Mouse (Mus musculus): ENCODE results near the gene Tceanc.
"Not testable (repeated sequence)": the region's sequence is repeated elsewhere in the genome, so short reads cannot be mapped to it uniquely, and the experiment has no call there.

The Tceanc gene

DNA sequence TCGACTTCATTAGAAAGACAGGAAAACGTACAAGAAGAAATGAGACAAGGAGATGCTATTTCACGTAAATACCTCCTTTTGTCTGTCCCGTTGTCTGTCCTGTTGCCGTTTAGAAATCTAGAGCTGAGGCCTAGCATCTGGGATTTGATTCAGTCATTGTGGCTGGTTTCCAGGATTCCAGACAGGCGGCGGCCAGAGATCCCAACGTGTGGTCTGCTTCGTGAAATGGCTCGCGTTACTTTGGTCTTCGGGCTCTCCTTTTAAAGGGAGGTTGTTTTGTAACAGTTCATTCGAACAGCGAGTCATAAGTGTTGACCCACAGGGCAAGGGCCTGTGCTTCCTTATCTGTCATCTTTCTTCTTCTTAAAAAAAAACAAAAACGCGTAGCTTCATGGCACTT lies at the start of gene Tceanc:
Gene Tceanc (minus strand): TSS at position 223 of the 400 bp plus-strand sequence.
- no peak for DNase-seq (ENCODE audit: low read depth, low spot score)

- DNase-seq (ENCODE audit: low read depth, low spot score), result no peak
These were observed 47.6 kb upstream of the Tceanc start for GRCm38 (mm10) chrX:166565983-166566382.

DNA sequence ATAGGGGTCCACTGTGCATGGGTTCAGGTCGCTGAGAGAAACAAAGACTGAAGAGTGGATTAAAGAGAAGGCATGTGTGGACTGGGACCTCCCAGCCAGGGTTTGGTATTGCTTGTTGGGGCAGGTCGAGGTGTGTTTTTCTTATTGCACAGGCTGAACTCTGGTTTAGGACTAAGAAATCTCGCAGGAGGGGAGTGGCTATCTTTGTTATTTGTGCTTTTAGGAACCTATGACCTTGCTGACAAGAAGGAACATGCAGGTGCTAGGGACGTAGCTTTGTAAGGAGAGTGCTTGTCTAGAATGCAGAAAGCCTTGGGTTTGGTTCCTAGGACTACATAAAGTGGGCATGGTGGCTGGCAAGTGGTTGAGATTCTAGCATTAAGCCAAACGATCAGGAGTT lies 47.0 kb upstream of the Tceanc start:
- no peak for DNase-seq (ENCODE audit: low read depth, low spot score)

DNA sequence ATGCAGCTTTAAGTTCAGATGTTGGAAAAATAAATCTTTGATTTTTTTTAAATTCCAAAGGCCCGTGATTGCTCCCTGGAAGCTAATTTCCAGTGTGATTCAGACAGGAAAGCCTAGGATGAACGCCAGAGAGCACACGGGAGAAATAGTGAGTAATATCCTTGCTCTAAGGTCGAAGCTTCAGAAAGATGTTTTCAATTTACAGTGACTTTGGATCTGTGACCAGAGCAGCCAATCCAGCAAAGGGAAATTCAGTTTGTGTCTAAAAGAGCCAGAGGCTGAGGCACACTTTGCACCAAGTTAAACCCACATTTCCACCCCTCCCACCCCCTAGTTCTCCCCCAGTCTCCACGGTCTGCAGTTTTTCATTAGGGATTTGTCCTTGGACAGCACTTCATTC lies 46.5 kb upstream of the Tceanc start:
- DNase-seq (ENCODE audit: low read depth, low spot score), result no peak

GRCm38 (mm10) chrX:166559333-166559732 lies 41.0 kb upstream of the Tceanc start:
- no peak for DNase-seq (ENCODE audit: low read depth, low spot score)

DNA sequence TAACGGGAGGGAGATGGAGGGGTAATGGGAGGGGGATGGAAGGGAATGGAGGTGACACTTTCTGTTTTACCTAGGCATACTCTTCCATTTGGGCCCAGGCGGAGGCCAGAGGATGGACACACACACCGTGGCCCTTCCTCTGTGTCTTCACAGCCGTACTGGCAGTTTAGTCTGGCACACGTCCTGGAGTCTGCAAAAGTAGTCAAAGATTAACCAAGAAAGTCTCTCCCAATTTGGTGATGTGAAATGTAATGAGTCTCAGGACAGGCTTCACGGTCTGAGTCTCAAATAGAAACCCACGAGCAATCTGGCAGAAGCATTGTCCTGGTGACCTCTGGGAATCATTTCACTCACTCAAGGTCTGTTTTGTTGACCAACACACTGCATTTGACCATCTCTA lies 34.0 kb upstream of the Tceanc start:
- no peak for DNase-seq (ENCODE audit: low read depth, low spot score)

GRCm38 (mm10) chrX:166546495-166546894 lies 28.1 kb upstream of the Tceanc start:
- no peak for DNase-seq (ENCODE audit: low read depth, low spot score)

GRCm38 (mm10) chrX:166535138-166535537 lies 16.8 kb upstream of the Tceanc start:
- DNase-seq (ENCODE audit: low read depth, low spot score), result no peak

DNA sequence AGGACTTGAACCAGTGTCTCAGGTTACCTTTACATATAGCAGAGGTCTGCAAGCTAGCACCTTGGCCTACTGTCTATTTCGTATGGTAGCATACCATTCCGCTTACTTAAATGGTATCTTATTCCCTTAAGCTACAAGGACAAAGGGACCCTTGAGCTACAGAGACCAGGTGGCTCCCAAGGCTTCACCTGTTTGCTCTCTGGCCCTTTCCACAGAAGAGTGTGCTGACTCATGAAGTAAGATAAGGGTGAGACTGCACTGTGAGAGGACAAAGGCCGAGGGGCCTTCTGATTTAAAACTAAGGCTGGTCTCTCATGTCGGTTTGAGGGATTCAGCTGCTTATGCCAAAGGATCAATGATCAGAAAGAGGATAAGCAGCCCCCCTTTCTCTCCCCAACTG lies 15.1 kb upstream of the Tceanc start:
- no peak for DNase-seq (ENCODE audit: low read depth, low spot score)

DNA sequence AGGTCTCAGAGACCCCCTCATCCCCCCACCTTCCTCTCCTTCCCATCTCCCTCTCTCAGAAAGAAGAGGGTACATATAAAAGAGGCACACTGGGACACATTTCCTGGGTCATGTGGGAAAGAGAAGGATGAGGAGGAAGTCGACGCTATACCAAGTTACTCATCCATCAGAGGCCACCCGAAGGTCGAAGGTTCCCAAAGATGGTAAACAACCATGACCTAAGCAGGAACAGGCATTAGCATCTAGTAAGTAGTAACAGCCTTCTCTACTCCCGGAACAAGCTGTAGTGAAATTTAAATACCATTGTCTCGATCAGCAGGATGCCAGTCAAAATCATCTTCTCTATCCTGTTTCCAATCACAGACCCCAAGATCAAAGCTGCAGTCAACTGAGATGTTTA lies 13.3 kb upstream of the Tceanc start:
- DNase-seq (ENCODE audit: low read depth, low spot score), result no peak

DNA sequence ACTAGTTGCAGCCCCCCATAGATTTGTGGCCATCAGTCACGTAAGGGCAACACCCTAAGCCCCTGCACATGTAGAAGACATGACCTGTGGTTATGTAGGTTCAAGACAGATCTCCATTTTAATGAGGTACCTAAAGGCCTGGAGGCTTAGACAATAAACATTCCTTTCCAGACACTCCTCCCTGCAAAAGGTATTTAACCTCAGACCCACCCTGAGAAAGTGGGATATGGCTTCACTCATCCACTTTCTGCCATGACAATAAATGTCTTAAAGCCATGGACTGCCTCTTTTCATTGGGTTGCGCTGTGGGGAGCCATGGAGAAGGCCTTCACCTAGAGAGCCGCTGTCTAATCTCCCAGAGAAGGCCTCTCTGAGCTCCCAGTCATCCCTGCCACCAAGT lies 9.8 kb upstream of the Tceanc start:
- no peak for DNase-seq (ENCODE audit: low read depth, low spot score)

DNA sequence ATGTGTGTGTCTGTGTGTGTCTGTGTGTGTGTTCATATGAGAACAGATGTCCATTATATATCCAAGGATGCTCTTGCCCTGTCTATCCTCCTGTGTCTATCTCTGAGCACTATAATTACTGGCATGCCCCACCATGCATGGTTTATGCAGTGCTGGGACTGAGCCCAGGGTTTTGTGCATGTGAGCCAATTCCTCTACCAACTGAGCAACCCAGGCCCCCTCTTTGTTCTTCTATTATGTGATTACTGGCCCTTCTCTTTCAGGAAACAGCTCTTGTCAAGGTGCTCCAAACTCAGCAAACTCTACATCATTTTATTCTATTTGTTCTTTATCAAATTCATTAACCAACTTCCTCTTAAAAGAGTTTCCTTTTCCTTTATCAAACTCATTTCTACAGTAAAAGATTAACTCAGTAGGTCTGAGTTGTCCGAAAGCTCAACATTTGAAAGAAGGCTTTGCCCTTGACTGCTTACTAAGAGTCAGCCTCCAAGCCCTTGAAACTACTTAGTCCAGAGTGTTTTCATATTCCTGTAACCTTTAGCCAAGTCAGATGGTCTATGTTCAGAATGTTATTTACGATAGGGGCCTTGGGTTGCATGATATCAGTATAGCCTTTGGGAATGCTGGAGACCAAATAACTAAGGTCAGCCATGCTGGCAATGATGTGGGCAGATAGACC lies 7.4 kb upstream of the Tceanc start:
- no peak for DNase-seq (ENCODE audit: low read depth, low spot score)

DNA sequence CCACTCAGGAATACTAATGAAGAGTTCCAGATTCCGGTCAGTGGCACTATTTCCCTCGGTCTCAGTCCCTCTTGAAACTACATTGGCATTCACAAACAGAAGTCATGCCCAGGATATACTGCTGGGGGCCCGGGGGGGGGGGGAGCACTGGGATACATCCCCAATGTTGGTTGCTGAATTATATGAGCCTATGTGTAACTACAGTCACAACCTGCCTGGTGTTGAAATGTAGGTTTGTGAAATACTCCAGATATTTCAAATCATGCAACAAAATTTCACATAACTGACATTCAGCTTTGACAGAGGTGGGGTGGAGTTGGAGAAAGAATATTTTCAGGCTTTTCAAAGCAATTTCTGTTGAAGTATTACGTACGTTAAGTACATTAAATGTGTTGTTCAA lies 2.4 kb upstream of the Tceanc start:
- no peak for DNase-seq (ENCODE audit: low read depth, low spot score)

- DNase-seq (ENCODE audit: low read depth, low spot score), result no peak
These were observed 1.7 kb downstream of the Tceanc start for GRCm38 (mm10) chrX:166516631-166517030.

GRCm38 (mm10) chrX:166515923-166516322 lies 2.4 kb downstream of the Tceanc start:
- DNase-seq (ENCODE audit: low read depth, low spot score), result no peak

DNA sequence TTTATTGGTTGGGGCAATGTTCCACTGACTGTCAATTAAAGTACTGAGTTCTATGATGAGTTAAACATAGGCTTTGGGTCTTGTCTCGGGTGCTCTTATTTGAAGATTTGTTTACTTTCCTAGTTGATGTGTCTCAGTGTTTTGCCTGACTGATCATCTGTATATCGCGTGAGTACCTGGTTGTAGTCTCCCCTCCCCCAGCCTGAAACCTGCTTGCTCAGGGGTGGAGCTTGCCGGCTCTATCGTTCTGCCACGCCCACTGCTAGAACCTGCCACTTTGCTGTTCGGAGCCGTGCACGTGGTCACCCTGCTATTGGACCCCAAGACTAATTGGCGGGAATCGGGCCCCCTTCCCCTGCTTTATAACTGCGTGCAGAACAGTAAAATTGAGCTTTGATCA lies 4.3 kb downstream of the Tceanc start:
- DNase-seq (ENCODE audit: low read depth, low spot score), result not testable (repeated sequence)

DNA sequence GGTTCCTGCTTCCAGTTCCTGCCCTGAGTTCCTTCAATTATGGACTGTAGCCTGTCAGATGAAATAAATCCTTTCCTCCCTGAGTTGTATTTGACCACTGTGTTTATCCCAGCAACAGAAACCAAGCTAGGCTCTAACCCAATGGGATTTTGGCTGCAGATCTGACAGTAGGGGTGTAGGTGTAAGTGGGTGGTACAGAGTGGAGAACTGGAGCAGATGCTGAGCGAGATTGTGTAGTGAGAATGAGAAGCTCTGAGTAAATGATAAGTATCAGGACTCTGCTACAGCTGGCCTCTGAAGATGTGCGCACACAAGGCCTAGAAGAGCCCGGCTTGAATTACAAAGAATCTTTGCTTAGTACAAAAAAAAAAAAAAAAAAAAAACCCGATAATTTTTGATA lies 6.3 kb downstream of the Tceanc start:
- peak; percentile 24 for DNase-seq (ENCODE audit: low read depth, low spot score)

GRCm38 (mm10) chrX:166511107-166511506 lies 7.3 kb downstream of the Tceanc start:
- no peak for DNase-seq (ENCODE audit: low read depth, low spot score)

- DNase-seq (ENCODE audit: low read depth, low spot score), result peak; percentile 90
These were observed 8.3 kb downstream of the Tceanc start for GRCm38 (mm10) chrX:166509761-166510738.

DNA sequence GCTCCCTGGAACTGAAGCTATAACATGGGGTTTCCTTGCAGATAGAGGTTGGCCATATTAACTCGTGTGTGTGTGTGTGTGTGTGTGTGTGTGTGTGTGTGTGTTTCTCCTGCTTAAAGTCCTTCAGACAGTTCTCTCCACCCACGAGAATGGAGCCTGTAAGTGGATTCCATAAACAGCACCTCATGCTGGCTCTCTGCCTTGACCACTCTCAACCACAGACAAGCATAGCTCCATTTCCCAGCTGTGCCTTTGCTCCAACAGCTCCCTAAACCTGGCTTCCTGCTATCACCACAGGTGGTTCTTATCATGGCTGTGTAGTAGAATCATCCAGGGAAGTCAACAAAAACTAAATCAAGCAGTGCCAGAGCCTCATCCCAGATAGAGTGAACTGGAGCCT lies 13.9 kb downstream of the Tceanc start:
- DNase-seq (ENCODE audit: low read depth, low spot score), result no peak

GRCm38 (mm10) chrX:166499496-166500190 lies 18.7 kb downstream of the Tceanc start:
- DNase-seq (ENCODE audit: low read depth, low spot score), result no peak

DNA sequence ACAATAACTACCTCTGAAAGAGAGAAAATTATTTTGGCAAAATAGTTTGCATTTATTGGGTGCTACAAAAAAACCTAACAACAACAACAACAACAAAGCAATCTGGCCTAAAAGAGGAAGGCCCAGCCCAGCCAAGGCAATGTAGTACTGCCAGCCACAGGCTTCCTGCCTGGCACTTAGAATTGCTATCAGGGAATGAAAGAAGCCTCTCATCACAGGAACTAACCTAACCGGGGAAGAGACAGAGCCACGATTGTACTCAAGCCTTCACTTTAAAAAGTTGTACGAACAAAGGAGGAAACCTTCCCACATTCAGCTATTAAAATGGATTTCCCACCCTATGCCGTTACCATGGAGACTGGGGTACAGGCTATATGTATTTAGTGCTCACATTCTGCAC lies 20.6 kb downstream of the Tceanc start:
- DNase-seq (ENCODE audit: low read depth, low spot score), result no peak
